Mouse (Mus musculus): ENCODE measurements at regions not wholly inside any gene's neighbourhood (a gene's known extent, or its start where the extent isn't known, plus 50 kb on each side); places are given as distances from the start of the nearest gene placed in this dataset.

DNA sequence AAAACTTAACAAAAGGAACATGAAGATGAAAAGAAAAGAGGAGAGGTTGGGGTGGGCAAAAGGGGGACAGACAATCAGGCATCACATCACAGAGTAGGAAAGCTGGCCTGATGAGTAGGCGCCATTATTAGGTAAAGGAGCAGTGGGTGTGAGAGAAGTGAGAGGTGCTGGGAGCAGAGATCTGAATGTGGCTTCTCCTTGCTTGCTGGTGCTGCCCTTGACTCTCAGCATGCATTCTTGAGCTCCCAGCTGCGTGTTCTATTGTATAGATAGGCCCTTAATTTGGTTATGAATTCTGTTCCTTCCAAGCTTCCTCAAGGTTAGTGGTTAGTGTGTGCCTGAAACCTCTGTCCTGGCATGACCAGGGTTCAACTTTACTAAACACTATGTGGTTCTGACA is 115.0 kb upstream of the Paqr3 start:
- DNase-seq (ENCODE audit: extremely low read depth, insufficient read length, low spot score) = no peak

DNA sequence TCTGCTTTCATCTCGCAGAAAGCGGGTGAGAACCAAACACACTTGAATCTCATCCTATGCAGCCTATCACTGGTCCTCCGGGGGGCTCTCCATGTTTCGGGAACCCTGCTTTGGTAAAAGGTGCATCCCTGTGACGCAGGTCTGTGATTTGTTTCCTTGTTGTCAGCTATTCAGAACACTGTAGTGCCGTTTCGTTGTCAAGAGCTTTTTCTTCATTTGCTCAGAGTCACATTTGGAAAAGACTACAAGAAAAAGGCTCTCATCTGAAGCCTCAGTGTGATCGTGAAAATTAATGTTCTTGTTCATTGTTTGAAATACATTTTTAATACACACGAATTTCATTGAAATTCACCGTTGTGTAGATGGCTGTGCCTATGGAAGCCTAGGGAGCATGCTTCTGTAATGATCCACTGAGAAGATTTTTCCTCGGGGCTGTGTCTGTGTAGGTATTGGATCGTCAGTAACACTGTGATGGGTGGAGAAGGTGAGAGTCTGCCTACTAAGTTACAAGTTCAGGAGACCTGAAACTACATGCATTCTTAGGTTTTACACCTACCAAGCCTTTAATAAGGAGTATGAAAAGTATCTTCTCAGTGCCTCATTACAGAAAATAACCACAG is 112.0 kb upstream of the Paqr3 start:
- DNase-seq (ENCODE audit: extremely low read depth, insufficient read length, low spot score) = no peak

DNA sequence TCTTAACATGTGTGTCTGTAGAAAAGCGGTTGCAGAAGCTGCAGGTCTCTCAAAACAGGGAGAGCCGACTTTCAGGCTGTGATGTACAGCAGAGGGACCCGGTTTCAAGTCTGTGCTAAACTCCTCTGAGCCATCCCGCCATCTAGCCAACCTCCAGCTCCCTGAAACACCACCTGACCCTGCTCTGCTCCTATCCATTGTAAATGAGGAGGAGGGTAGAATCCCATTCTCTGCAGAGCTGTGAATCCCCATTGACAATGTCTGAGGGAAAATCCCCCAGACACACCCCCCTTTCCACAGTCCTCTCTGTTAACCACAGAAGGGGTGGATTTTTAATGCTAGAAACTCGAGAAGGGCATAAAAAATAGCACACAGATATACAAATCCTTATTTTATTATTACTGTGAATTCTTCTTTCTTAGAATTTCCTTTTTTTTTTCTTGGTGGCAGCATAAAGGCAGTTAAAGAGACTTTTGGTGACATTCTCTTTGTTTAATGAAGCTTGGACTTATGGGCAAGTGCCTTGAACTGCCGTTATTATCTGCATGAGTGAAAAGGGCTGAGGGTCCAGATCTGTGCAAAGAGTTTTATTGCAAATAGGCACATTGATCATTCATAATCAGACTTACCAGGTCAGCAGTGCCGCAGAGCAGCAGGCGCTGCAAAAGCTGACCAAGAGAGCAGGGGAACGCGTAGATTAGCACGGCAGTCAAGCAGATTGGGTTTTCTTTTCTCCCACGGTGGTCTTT is 111.3 kb upstream of the Paqr3 start:
- DNase-seq (ENCODE audit: extremely low read depth, insufficient read length, low spot score) = no peak

DNA sequence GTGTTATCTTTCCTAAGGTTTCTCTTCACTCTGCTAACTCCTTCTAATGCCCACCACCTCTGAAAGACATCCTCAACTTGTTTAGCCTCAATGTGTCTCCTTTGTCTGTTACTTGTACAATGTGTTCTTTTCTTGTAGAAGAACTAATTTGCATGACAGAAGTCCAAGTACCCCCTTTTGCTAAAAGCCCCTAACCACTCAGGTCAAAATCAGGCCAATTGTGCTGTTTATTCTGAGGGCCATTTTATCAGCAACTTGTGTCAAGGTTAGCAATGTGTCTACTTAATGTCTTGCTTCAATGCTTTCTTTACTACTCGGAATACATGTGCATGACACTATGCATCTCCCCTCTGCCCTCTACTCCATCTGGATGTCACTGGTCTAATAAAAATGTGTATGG is 107.3 kb upstream of the Paqr3 start:
- no peak for DNase-seq (ENCODE audit: extremely low read depth, insufficient read length, low spot score)

DNA sequence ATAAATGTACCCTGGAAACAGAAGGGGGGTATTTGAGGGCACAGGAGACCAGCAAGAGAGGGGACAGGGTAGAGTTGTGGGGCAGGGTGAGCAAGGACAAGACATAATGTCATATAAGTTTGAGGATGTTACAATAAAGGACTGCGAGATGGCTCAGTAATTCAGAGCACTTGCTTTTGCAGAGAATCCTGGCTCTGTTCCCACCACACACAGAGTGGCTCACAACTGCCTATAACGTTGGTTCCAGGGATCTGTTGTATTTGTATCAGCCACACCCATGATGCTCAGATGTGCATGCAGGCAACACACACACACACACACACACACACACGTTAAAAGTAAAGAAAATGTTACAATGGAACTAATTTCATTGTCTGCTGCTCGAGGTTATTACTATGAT is 94.2 kb upstream of the Paqr3 start:
- DNase-seq (ENCODE audit: extremely low read depth, insufficient read length, low spot score) = no peak

DNA sequence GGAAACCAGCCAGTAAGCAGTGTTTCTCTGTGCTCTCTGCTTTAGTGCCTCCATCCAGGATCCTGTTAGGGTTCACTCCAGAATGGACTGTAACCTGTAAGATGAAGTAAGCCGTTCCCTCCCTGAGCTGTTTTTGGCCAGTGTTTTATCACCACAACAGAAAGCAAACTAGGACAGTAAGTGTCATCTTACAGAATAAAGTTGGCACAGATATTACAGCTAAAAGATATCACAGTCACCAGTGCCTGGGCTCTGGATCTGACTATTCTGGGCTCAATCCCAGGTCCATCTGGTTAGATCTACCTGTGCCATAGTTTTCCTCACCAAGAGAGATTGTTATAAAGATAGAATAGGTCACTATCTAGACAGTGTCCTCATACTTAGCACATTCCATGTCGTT is 92.9 kb upstream of the Paqr3 start:
- DNase-seq (ENCODE audit: extremely low read depth, insufficient read length, low spot score) = no peak

DNA sequence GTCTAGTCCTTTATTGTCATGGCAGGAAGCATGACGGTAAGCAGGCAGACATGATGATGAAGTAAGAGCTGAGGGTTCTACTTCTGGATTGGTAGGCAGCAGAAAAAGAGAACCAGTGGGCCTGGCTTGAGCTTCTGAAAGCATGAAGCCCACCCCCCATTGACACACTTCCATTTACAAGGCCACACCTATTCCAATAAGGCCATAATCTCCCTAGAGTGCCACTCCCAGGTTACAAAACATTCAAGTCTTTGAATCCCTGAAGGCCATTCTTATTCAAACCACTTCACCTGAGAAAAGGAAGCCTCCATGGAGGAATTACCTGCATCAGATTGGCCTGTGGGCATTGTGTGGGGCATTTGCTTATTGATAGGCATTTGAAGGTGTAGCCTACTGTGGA is 92.2 kb upstream of the Paqr3 start:
- no peak for DNase-seq (ENCODE audit: extremely low read depth, insufficient read length, low spot score)

DNA sequence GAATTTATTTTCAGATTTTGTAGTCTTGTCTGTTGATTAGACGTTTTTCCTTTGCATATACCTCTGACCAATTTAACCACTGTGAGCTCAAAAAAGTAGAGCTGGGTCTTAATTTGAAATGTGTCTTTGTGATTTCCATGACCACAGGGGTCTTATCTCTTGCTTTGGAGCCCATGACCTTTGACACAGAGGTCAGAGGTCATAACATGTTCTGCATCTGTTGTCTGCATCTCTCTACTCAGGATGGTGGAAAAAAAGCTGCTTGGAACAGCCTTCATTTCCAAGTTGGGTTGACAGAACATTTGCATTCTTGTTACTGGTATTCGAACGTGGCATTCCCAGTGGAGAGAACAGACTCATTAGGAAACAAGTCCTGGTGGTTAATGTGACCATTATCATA is 91.2 kb upstream of the Paqr3 start:
- no peak for DNase-seq (ENCODE audit: extremely low read depth, insufficient read length, low spot score)

DNA sequence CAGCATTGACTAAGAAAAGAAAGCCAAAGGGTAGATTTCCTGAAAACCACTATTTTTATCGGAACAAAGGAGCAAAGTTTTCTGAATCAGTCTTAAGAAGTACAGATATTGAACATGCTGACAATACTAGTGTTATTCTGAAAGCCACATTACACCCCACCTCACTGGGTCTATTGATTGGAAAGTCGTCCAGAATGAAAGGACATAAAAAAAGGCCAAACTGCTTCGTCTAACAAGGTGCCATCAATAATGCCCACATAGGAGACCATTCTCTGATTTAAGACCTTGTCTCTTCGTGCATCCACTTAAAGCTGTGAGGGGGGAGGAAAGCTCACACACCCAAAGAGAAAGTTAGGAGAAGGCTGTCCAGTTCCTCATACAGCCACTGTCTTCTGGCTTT is 89.3 kb upstream of the Paqr3 start:
- DNase-seq (ENCODE audit: extremely low read depth, insufficient read length, low spot score) = no peak

DNA sequence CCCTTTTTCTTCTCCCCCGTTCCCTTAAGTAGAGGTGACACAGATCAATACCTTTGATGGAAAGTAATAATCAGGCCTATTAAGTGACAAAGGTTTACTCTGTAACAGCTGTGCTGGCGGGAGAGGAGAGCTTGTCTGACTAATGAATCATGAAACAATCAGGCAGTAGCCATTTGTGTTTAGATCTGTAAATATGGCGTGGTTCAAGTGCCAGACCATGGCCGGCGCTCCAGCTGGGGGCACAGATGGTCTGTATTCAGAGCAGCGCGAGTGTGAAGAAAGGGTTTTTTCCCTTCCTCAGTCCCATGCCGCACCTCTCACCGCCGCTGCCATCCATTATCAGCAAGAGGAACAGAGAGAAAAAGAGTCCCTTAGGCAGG is 83.9 kb upstream of the Paqr3 start:
- no peak for DNase-seq (ENCODE audit: extremely low read depth, insufficient read length, low spot score)

DNA sequence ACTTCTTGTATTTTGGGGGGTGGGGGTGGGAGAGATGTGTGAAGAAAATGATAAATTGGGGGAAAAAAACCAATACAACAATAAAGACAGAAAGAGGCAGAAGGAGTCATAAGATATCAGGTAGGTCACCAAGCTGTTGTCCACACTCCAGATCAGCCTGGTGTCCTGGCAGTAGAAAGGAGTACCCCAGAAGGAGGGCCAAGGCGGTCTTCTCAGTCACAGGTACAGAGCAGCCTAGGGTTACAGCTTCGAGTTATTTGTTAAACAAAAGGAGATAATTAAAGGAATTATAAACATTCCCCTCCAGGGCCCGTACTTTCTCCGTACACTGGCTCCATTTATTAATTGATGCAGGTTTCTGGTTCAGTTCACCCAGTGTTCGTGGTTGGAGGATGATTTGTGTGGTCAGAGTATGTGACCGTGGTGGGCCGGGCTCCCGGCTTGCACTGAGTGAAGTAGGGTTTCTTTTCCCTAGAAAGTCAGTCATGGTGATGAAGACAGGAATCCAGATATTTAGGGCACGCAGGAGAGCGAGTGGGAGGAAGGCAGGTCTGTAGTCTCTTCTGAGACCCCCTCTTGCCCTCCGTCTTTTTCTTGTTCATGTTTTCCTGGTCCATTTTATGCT is 83.4 kb upstream of the Paqr3 start:
- DNase-seq (ENCODE audit: extremely low read depth, insufficient read length, low spot score) = no peak

DNA sequence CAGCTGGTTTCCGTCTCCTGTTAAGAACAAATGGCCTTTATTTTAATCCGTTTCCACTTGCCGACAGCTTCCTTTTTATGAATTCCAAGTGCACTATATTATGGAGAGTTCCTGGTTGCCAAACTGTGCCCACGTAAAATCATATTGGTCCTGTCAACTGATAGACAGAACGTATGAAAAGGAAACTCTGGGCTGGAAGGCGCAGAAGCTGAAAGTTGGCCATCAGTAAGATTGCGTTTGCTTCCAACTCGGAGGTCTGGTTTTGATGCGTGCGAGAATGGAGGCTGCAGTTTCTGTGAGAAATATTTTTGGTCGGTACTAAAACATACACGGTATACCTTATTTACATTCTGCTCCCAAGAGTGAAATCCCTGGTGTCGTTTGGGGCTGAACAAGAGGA is 81.3 kb upstream of the Paqr3 start:
- DNase-seq (ENCODE audit: extremely low read depth, insufficient read length, low spot score) = no peak

DNA sequence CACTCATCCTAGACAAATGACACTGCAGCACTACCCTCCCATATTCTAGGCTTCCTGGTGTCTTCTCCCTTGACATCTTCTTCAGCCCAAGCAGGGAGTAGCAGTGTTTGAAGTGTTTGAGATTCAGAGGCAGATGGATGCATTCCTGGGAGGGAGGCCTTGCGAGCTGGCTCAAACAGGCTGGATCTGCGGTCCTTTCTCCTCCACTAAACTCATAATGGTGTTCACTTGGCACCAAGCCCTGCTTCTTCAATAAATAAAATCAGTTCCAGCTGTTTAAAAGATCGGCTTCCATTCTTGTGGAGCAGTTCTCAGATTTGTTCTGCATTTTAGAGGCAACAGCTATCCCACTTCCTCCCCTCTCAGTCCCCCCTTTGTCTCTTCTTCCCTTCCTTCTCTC is 79.3 kb upstream of the Paqr3 start:
- no peak for DNase-seq (ENCODE audit: extremely low read depth, insufficient read length, low spot score)

DNA sequence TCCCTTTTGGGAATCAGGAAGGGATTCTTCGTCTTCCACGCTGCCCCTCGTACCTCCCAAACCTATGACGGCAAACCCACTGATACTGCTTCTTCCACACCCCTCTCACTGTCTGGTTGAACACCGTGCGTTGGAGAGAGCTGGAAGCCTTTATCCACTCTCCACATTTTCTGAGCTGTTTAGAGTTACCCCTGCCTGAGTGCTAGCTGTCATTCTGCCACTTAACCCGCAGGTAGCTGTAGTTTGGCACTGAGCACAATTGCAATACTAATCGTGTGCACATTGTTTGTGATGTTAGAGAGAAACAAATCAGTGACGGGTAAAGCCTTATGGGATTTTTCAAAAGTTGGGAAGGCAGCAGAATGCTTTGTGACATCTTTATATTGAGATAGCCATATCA is 73.1 kb upstream of the Paqr3 start:
- DNase-seq (ENCODE audit: extremely low read depth, insufficient read length, low spot score) = no peak

DNA sequence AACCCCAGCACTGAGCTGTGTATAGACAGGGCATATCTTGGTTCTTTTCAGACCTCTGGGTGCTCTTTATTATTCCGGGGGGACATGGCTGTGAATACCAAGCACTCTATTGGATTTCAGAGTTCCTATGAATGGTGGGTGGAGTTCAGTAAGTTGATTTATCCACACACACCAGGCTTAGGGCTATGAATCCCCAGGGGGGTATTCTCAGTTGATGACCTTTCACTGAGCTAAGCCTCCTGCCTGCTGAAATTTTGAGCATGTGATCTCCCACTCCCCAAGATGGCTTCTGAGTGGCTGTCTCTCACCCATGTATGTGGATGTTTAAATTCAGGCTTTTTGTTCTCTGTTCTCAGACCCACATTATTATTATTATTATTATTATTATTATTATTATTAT is 69.9 kb upstream of the Paqr3 start:
- DNase-seq (ENCODE audit: extremely low read depth, insufficient read length, low spot score) = no peak

DNA sequence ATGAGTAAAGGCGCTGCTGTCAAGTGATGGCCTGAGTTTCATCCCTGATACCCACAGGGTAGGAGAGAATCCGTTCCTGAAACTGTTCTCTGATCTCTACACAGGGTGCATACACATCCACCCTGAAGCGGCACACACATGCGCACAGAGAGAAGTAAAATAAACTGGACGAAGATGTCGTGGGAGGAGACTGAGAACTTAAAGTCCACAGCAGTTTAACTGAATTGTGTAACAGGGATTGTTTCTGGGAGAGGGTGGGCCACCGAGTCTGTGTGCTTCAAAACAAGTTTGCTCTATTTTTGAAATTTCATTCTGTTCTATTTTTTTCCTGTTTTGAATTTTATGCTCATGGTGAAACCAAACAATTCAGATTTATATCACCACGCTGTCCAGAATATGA is 63.0 kb upstream of the Paqr3 start:
- DNase-seq (ENCODE audit: extremely low read depth, insufficient read length, low spot score) = no peak

DNA sequence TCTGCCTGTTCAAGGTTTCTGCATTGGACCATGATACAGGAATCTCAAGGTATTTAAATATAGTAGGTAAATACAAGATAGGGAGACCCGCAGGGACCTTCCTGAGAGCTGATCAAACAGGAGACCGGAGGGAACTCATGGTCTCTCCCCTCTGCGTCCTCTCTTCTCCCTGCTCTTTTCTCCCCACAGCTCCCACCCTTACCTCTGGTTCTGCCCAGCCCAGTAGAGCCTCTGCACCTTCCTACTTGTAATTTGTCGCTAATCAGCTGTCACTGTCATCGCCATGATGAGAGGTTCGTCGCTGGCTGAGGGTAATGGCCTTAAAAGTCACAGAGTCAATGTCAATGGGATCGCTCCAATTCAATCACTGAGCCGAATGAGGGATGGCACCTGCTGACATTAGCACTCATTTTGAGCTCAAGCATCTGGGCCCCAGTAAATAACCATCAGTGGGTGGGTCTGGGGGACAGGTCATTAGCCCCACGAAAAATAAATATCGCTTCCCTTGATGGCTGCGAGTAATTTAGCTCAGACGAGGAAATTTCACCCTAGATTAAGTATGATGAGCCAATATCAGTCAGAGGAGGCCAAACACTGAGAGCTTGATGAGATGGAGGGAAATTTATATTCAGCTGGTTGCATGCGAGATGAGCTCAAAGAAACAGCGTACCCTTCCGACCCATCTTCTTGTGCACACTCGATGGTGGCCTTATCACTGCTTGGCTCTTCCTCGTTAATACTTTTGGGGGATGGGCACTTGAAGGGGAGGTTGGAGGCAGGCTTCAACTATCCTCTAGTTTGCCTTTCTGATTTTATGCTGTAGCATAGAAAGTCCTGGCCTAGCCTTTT is 56.2 kb upstream of the Paqr3 start:
- DNase-seq (ENCODE audit: extremely low read depth, insufficient read length, low spot score) = no peak

DNA sequence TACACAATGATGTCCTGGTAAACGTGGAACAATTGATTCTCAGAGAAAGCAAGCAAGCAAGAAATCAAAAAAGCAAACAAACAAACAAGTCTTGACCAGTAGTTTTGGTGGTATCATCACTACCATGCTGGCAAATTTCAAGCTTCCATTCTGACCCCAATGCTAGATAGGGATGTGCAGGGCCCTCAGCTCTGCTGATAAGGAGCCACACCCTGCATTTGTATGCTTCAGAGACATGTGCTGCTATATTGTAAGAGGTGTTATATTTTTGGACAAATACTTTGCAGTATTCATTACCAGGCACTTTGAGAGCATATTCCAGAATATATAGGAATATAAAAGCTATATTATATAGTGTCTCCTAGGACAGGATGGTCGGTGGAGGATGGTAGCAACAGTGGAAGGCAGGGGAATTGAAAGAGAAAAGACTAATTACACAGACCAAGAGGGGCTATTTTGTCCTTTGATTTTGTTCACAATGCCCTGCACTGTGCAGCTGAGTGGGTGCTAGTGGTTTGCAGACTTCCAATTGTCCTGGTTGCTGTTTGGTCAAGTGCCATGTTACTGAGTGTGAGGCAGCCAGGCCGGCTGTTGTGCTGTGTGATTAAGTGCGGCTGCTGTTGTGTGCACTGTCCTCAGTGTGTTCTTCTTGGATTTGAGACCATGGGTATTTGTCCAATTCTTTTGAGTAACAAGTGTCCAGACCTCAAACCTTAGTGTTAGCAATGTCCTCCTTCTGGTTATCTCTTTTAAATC is 54.9 kb upstream of the Paqr3 start:
- DNase-seq (ENCODE audit: extremely low read depth, insufficient read length, low spot score) = no peak

Data from 3134 (cell line).